Mouse (Mus musculus): Measurements from ENCODE around the gene Tnp2.

The Tnp2 gene

DNA sequence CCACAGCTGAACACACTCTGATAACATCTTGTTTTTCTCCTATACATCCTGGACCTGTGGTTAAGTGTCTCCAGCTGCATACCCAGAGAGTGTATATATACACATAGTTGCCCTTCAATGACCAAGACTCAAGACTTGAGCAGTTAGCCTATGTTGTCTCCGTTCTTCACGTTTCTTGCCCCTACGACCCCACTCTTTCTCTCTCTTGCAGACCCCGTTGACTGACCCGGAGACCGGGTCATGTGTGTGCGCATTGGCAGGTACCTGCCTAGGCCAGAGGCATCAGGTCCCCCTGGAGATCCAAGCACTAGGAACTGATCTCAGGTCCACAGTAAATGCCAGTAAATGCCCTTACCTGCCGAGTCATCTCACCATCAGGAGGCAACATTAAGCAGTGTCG is 38.8 kb upstream of the Tnp2 start:
- H3K4me3 ChIP-seq (replicated peaks; ENCODE audit: low read length) = no peak overlapping the region
- no peak for TF ChIP-seq POU5F1 (IDR thresholded peaks at IDR 0.05; ENCODE audit: borderline replicate concordance, low read length)
- no peak for TF ChIP-seq CTCF (conservative IDR thresholded peaks at IDR 0.05; ENCODE audit: low read length)
- TF ChIP-seq NANOG (IDR thresholded peaks at IDR 0.05; ENCODE audit: borderline replicate concordance, low read length) = no peak
- peaks cover 11% of the 10 kb centered on the region; the same call in 1 of the 2 replicates for H3K27me3 ChIP-seq (ENCODE audit: insufficient read depth, low read length)
- peaks cover 2% of the 10 kb centered on the region; the same call in 1 of the 2 replicates for H3K4me1 ChIP-seq (replicated peaks; ENCODE audit: low read depth, low read length)
- H3K36me3 ChIP-seq (ENCODE audit: insufficient read depth, low read length) = no peaks in the 10 kb centered on the region
- H3K9me3 ChIP-seq (ENCODE audit: low read length) = peaks cover 5% of the 10 kb centered on the region

DNA sequence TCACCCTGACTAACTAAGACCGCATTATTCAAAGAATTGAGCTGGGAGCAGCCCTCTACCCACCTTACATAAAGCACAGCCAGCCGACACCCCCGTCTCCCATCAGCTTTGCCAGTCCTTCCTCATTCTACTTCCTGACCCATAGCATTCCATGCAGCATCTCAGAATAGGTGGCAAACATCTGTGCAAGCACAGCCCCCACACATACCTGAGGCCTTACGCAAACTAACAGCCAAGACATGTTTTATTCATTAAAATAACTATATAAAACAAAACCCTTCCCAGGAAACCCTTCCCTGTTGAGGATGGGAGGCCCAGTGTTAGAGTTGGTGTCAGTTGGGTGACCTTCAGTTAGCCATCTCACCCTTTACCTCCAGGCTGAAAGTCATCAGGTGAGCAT is 37.4 kb upstream of the Tnp2 start:
- H3K36me3 ChIP-seq (ENCODE audit: insufficient read depth, low read length) = no peaks in the 10 kb centered on the region
- peaks cover 5% of the 10 kb centered on the region for H3K9me3 ChIP-seq (ENCODE audit: low read length)
- TF ChIP-seq NANOG (IDR thresholded peaks at IDR 0.05; ENCODE audit: borderline replicate concordance, low read length) = no peak
- no peak for TF ChIP-seq CTCF (conservative IDR thresholded peaks at IDR 0.05; ENCODE audit: low read length)
- no peak for TF ChIP-seq POU5F1 (IDR thresholded peaks at IDR 0.05; ENCODE audit: borderline replicate concordance, low read length)

DNA sequence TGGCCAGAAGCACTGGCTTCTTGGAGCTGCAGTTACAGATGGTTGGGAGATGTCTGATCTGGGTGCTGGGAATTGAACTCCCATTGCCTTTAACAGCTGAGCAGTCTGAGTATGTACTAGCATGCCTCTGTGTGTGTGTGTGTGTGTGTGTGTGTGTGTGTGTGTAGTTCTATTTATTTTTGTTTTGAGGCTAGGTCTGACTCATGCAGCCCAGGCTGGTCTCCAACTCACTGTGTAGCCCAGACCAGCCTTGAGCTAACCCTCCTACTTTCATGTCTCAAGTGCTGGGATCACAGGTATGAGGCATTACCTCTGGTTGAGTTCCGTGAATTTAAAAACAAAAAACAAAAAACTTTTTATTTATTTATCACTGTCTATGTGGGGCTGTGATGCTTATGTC is 36.1 kb upstream of the Tnp2 start:
- no peak for TF ChIP-seq NANOG (IDR thresholded peaks at IDR 0.05; ENCODE audit: borderline replicate concordance, low read length)
- TF ChIP-seq CTCF (conservative IDR thresholded peaks at IDR 0.05; ENCODE audit: low read length) = no peak
- TF ChIP-seq POU5F1 (IDR thresholded peaks at IDR 0.05; ENCODE audit: borderline replicate concordance, low read length) = no peak
- H3K4me1 ChIP-seq (replicated peaks; ENCODE audit: low read depth, low read length) = no peaks in the 10 kb centered on the region
- H3K9me3 ChIP-seq (ENCODE audit: low read length) = peaks cover 5% of the 10 kb centered on the region
- no peak overlapping the region for H3K4me3 ChIP-seq (replicated peaks; ENCODE audit: low read length)
- no peaks in the 10 kb centered on the region for H3K36me3 ChIP-seq (ENCODE audit: insufficient read depth, low read length)
- H3K27me3 ChIP-seq (ENCODE audit: insufficient read depth, low read length) = peaks cover 16% of the 10 kb centered on the region; the same call in 1 of the 2 replicates

More for the DNA sequence above, 37.4 kb upstream of the Tnp2 start:
- Histone ChIP-seq H3K27me3 (ENCODE audit: insufficient read depth, low read length) (peaks cover 12% of the 10 kb centered on the region; the same call in 1 of the 2 replicates), H3K4me3 (replicated peaks; ENCODE audit: low read length) (no peak overlapping the region), H3K4me1 (replicated peaks; ENCODE audit: low read depth, low read length) (no peaks in the 10 kb centered on the region)

DNA sequence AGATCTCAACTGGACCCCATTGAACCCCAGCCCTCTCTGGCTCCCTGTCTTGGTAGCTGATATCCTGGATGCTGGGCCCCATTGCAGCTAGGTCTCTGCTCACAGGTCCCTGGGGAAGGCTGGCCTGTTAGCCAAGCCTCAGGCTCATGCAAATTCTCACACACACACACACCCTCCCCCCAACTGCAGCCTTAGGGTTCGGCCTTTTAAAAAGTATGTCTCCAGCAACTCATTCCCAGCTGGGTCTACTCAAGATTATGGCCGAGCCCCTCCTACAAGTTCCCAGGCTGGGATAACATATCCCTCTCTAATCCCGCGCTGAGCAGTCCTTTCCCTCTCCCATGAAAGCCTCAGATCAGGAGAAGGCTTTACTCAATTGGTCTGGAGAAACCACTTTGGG is 32.9 kb upstream of the Tnp2 start:
- Histone ChIP-seq H3K4me3 (replicated peaks; ENCODE audit: low read length) (no peak overlapping the region), H3K9me3 (ENCODE audit: low read length) (peaks cover 5% of the 10 kb centered on the region), H3K4me1 (replicated peaks; ENCODE audit: low read depth, low read length) (peaks cover 8% of the 10 kb centered on the region; the same call in 1 of the 2 replicates), H3K36me3 (ENCODE audit: insufficient read depth, low read length) (no peaks in the 10 kb centered on the region), H3K27me3 (ENCODE audit: insufficient read depth, low read length) (peaks cover 20% of the 10 kb centered on the region)
- TF ChIP-seq NANOG (IDR thresholded peaks at IDR 0.05; ENCODE audit: borderline replicate concordance, low read length) (no peak), CTCF (conservative IDR thresholded peaks at IDR 0.05; ENCODE audit: low read length) (no peak), POU5F1 (IDR thresholded peaks at IDR 0.05; ENCODE audit: borderline replicate concordance, low read length) (no peak)

DNA sequence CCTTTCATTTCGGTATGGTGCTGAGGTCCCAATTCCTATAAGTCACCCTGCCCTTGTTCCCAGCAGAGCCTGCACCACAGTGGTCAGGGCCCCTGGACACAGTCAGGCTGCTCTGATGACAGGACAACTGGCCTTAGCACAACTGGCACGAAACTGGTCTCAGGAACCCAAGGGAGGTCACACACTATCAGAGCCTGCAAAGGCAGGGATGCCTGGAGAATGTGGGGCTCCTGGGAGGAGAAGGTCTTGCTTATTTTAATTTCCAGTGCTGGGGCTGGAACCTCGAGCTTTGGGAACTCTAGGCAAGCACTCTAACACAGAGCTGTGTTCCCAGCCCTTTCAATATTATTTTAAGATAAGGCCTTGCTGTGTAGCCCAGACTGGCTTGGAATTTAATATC is 31.5 kb upstream of the Tnp2 start:
- Histone ChIP-seq H3K36me3 (ENCODE audit: insufficient read depth, low read length) (no peaks in the 10 kb centered on the region), H3K4me1 (replicated peaks; ENCODE audit: low read depth, low read length) (peaks cover 13% of the 10 kb centered on the region), H3K9me3 (ENCODE audit: low read length) (peaks cover 5% of the 10 kb centered on the region), H3K4me3 (replicated peaks; ENCODE audit: low read length) (no peak overlapping the region), H3K27me3 (ENCODE audit: insufficient read depth, low read length) (peaks cover 23% of the 10 kb centered on the region)
- TF ChIP-seq NANOG (IDR thresholded peaks at IDR 0.05; ENCODE audit: borderline replicate concordance, low read length) (no peak), POU5F1 (IDR thresholded peaks at IDR 0.05; ENCODE audit: borderline replicate concordance, low read length) (no peak), CTCF (conservative IDR thresholded peaks at IDR 0.05; ENCODE audit: low read length) (no peak)

DNA sequence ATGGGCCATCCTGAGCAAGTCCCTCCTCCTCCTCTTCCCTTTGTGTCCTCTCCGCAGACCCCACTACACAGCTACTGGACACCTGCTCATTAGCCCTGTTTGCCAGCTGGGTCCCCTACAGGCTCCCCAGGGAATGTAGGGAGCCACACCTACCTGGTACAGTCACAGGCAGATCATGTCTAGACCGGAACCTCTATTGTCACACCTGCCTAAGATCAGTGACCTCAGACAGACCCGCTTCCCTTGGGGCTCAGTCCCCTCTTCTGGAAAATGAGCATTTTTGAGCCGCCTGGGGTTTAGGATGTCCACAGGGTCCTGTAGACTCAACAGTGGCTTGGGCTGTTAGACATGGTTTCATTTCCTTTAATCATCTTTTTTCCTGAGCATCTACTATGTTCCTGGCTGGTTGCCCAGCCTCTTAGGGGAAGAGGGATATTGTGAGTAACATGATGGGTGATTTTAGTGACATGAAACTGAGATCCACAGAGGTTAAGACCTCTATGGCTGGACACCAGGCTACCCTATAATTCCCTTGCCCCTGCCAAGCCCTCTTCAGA is 30.2 kb upstream of the Tnp2 start:
- no peaks in the 10 kb centered on the region for H3K36me3 ChIP-seq (ENCODE audit: insufficient read depth, low read length)
- TF ChIP-seq POU5F1 (IDR thresholded peaks at IDR 0.05; ENCODE audit: borderline replicate concordance, low read length) (no peak), CTCF (conservative IDR thresholded peaks at IDR 0.05; ENCODE audit: low read length) (no peak), NANOG (IDR thresholded peaks at IDR 0.05; ENCODE audit: borderline replicate concordance, low read length) (no peak)
- H3K4me3 ChIP-seq (replicated peaks; ENCODE audit: low read length) = no peak overlapping the region
- H3K4me1 ChIP-seq (replicated peaks; ENCODE audit: low read depth, low read length) = peaks cover 22% of the 10 kb centered on the region
- peaks cover 23% of the 10 kb centered on the region for H3K27me3 ChIP-seq (ENCODE audit: insufficient read depth, low read length)
- H3K9me3 ChIP-seq (ENCODE audit: low read length) = peaks cover 5% of the 10 kb centered on the region

DNA sequence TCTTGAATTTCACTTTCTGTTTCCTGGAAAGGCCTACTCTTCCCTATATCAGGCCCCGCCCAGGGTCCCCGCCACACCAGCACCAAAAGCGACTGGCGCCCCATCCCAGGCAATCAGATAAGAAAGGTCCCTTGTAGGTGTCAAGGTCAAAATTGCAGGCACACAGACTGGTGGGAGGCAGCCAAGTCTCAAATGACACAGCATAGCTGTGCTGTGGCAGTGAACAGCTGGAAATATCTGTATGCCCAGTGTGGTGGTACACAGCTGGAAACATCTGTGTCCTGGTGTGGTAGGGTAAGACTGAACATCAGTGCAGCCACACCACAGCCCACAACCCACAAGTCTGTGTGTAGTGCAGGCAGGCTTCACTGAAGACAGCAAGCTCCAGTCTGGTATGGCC is 26.4 kb upstream of the Tnp2 start:
- Histone ChIP-seq H3K4me3 (replicated peaks; ENCODE audit: low read length) (no peak overlapping the region), H3K27me3 (ENCODE audit: insufficient read depth, low read length) (peaks cover 31% of the 10 kb centered on the region), H3K9me3 (ENCODE audit: low read length) (no peaks in the 10 kb centered on the region), H3K36me3 (ENCODE audit: insufficient read depth, low read length) (no peaks in the 10 kb centered on the region), H3K4me1 (replicated peaks; ENCODE audit: low read depth, low read length) (peaks cover 22% of the 10 kb centered on the region)
- TF ChIP-seq NANOG (IDR thresholded peaks at IDR 0.05; ENCODE audit: borderline replicate concordance, low read length) (no peak), POU5F1 (IDR thresholded peaks at IDR 0.05; ENCODE audit: borderline replicate concordance, low read length) (no peak)

DNA sequence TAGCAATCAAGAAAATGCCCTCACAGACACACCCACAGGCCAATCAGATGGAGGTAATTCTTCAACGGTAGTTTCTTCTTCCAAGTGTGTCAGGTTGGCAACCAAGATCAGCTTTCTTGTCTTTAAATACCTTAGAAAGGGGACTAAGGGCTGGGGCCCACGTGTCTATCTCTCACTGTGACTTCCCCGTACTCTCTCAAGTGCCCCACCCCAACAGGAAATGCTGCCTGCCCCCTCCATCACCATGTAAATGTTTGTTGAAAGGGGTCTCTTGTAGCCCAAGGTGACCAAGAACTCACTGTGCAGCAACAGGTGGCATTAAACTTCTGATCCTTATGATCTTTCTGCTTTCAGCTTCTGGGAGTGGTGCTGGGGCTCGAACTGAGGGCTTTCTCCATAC is 25.3 kb upstream of the Tnp2 start:
- no peaks in the 10 kb centered on the region for H3K36me3 ChIP-seq (ENCODE audit: insufficient read depth, low read length)
- peaks cover 38% of the 10 kb centered on the region for H3K27me3 ChIP-seq (ENCODE audit: insufficient read depth, low read length)
- TF ChIP-seq CTCF (conservative IDR thresholded peaks at IDR 0.05; ENCODE audit: low read length) (no peak), NANOG (IDR thresholded peaks at IDR 0.05; ENCODE audit: borderline replicate concordance, low read length) (no peak), POU5F1 (IDR thresholded peaks at IDR 0.05; ENCODE audit: borderline replicate concordance, low read length) (no peak)

DNA sequence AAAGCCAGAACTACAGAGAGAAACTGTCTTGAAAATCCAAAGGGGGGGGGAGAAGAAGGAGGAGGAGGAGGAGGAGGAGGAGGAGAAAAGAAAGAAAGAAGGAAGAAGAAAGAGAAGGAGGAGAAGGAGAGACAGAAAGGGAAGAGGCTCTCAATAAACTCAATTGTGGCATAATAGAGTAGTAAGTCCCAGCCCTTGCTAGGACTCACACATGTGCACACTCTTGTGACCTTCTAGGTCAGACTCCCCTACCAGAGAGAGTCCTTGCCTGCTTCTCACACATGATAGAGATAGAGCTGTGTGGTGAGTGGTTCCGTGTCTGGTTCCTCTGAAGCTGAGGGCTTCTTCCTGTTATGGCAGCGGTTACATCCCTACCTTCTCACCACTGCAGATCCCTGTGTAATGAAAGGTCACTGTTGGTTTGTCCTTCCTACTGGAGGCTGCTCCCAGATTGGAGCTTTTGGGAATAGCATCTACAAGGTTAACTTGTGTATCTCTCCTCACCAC is 24.5 kb upstream of the Tnp2 start, which contains the start of gene Gm11172:
Gene Gm11172, plus strand, starts transcription at position 51 of the 507 bp plus-strand sequence.
- Histone ChIP-seq H3K27me3 (ENCODE audit: insufficient read depth, low read length) (peaks cover 43% of the 10 kb centered on the region), H3K4me1 (replicated peaks; ENCODE audit: low read depth, low read length) (peaks cover 15% of the 10 kb centered on the region), H3K9me3 (ENCODE audit: low read length) (no peaks in the 10 kb centered on the region), H3K36me3 (ENCODE audit: insufficient read depth, low read length) (no peaks in the 10 kb centered on the region), H3K4me3 (replicated peaks; ENCODE audit: low read length) (no peak within 1 kb of the TSS)
- TF ChIP-seq NANOG (IDR thresholded peaks at IDR 0.05; ENCODE audit: borderline replicate concordance, low read length) (no peak), CTCF (conservative IDR thresholded peaks at IDR 0.05; ENCODE audit: low read length) (no peak), POU5F1 (IDR thresholded peaks at IDR 0.05; ENCODE audit: borderline replicate concordance, low read length) (no peak)

More for the DNA sequence above, 25.3 kb upstream of the Tnp2 start:
- peaks cover 22% of the 10 kb centered on the region for H3K4me1 ChIP-seq (replicated peaks; ENCODE audit: low read depth, low read length)
- no peaks in the 10 kb centered on the region for H3K9me3 ChIP-seq (ENCODE audit: low read length)
- H3K4me3 ChIP-seq (replicated peaks; ENCODE audit: low read length) = no peak overlapping the region
